Mouse (Mus musculus) embryonic stem cell, embryonic (primary cell): ENCODE measurements around the gene Acsf3.

ENCODE experiments used
- CTCF ChIA-PET, 4 experiments: fragments of 300-600 bp in 2 of 4; fragments of 350-600 bp in 2 of 4; sonication (Branson Sonifier 250); formaldehyde crosslinking; loops; one replicate each; lab custom pipeline; 2022; ENCODE audit warnings: inconsistent platforms in 2 of 4; lab: Charles Lee
- POLR2A ChIA-PET, 4 experiments: fragments of 300-600 bp in 2 of 4; fragments of 350-600 bp in 2 of 4; sonication (Branson Sonifier 250); formaldehyde crosslinking; loops; one replicate each; lab custom pipeline; 2022; ENCODE audit warnings: antibody characterized with exemption in 4 of 4, inconsistent platforms in 1 of 4; lab: Charles Lee

Acsf3 gene

DNA sequence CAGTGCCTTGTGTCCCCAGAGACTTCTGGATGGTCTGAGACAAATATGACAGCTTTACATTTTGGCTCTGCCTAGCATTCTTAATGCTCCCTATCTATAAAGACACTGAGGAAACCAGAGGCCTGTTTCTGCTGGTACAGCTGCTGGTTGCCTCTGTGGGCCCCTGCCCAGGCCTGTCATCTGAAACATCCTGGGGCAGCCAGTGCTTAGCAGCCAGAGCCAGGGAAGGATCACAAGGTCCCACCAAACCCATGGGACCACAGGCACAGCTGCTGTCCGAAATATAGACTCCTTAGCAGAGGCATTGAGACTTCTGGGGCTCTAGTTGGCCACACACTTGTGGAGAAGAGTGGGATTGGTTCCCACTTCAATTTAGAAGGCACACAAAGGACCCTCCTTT lies 9.5 kb downstream of the Acsf3 start:
- ChIA-PET POLR2A (no interaction called here), CTCF (no interaction called here)

DNA sequence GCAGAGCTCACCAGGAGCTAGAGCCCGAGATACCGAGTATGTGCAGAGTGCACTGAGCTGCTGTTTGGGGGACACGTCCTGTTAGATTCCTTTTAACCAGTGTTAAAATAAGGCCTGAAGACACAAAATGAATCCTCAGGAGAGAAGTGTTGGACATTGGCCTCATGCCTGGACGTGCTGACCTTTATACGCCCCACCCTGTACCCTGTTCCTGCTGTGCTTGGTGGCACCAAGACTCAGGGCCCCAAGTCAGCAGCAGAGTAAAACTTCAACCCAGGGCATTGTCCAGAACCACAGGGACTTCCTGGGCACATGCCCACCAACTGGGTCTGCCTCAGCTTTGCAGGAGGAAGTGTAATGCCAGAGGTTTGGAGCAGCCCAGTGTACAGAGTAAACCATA lies 14.5 kb downstream of the Acsf3 start:
- ChIA-PET POLR2A (interaction anchor here in 3 of 4 experiments (0.5 to 0.7 kb wide), 3 partner anchors 14 to 1070 kb away, joined by 3 to 4 read pairs (median 3); no protein-coding TSS in a partner anchor), CTCF (interaction anchor here in 2 of 4 experiments (0.6 to 0.7 kb wide), 2 partner anchors 129 to 209 kb away, joined by 3 read pairs; no protein-coding TSS in a partner anchor)

DNA sequence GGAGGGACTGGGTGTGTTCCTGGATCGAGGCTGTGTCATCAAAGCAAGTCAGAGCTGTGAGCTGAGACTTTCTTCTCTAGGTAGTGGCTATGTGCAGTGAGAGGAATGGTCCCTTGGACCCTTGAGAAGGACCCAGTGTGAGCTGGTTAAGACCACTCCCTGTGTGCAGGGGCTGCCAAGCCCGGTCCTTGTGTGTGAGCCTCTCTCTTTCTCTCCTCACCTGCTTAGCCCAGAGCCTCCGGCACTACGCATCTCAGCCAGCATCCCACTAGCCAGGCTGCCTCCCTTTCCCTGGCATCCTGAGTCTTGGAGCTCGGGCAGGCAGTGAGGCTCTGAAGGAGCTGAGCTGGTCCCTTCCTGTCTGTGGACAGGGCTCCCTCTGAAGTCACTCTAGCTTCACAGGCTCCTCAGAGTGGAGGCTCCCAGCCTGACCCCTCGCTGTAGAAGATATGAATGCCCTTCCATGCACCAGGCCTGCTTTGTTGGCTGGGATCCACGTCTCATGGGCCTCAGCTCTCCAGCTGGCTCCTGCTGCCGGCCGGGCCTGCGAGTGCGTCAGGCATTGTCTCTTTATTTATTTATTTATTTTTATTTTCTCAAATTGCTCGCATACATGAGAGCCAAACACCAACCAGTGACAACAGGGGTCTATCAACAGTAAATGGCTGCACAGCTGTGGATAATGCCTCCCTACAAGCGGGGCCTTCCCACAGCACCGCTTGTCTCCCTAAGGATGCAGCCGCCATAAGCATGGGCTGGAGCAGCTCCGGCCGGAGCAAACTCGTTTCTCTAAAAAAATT lies 18.3 kb downstream of the Acsf3 start:
- CTCF ChIA-PET = interaction anchor here in 1 of 4 experiments (0.6 kb wide), 1 partner anchor 7 kb away, joined by 4 read pairs; no protein-coding TSS in a partner anchor
- POLR2A ChIA-PET = no interaction called here

DNA sequence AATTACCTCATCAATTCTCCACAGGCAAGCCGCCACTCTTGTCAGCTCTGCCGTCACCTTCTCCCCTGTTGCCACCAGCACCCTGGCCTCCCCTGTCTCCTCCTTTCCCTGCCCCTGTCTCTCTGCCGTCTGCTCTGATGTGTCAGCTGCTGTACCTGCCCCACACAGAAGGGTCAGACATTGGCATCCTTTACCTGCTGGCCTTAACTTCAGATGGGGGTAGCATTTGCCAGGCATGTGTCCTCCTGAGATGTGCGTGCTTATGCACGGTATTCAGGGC lies 18.8 kb downstream of the Acsf3 start:
- ChIA-PET POLR2A (no interaction called here), CTCF (no interaction called here)

DNA sequence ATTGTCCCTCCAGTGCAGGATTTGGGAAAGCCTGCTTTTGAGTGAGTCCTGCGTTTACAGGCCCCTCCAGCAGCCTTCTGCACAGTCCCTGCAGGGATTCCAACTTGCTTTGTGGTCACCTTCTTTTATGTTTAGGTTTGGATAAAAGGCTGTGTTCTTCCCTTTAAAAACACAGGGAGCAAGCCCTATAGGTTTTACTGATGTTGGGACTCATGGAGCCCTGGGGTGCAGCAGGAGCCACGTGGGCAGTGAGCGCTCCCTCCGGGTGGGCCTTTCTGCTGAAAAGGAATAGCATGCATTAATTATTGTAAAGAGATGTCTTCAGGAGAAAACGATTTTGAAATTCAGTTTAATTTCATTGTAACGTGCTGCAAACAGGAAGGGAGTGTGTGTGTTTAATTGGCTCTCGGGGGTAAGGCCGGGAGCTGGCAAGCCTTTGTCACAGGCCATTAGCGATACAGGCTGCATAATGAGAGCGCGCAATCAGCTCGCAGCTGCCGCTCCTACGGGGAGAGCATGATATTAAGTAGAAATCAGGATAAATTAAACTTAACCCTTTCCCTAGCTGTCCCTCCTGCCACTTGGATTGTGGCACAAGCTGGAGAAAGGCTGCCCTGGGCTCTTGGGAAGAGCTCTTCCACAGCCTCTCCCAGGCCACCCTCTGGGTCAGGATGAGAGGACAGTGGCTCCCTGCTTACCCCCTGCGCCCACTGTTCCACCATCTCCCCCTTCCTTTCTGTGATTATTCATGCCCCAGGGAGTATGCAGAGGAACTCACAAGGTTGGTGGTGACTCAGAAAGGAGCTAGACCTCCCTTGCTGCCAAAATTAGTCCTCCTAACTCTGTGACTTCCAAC lies 28.8 kb downstream of the Acsf3 start:
- CTCF ChIA-PET = interaction anchor here in 1 of 4 experiments (1.3 kb wide), 1 partner anchor 9 kb away, joined by 3 read pairs; no protein-coding TSS in a partner anchor

DNA sequence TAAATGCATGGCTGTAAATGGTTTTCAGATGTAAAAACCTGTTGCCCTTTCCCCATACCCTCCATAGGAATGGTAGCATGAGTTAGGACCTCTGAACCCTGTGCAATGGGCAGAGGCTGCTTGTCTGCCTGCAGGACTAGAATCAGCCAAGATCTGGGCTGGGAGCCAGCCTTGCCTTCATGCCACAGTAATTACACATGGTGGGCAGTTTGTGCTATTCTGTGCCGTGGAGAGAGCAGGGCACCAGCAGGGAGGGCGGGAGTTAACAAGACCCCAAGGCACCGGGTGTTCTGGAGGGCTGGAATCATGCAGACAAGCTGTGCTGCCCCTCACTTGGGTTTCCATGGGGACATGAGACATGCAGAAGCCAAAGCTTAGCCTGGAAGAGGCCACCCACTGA lies 30.1 kb downstream of the Acsf3 start:
- ChIA-PET CTCF (no interaction called here), POLR2A (no interaction called here)

More for the DNA sequence above, 28.8 kb downstream of the Acsf3 start:
- POLR2A ChIA-PET = interaction anchor here in 2 of 4 experiments (0.6 to 1.7 kb wide), 4 partner anchors 15 to 412 kb away, joined by 3 to 6 read pairs (median 3); no protein-coding TSS in a partner anchor

DNA sequence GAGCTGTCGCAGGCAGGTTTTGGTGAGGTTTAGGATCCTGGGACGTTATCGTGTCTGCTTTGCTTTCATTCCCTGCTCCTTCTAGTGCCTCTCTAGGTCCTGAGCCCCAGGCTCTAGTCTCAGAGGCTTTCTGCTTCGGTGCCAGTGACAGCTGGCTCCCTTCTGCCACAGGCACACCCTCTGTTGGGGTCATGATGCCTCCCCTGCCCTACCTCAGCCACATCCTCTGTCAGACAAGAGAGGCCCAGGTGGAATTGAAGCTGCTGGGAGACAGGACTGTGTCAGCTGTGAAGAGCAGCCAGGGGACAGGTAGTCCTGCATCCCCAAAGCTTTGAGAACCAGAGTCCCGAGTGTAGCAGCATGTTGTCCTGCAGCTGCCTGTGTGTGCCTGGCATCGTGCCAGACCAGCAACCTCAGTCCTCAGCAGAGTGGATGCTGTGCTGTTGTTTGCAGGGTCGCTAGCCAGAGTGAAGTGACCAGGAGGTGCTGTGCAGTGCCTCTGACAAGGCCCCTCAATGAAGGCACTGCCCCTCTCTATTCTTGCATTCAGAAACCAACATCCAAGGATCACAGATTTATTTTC lies 31.8 kb downstream of the Acsf3 start:
- POLR2A ChIA-PET = interaction anchor here in 1 of 4 experiments (0.7 kb wide), 1 partner anchor 108 kb away, joined by 3 read pairs; the partner anchor contains the start of gene Cbfa2t3
- CTCF ChIA-PET = interaction anchor here in 2 of 4 experiments (0.5 to 1.0 kb wide), 3 partner anchors 147 to 248 kb away, joined by 3 to 4 read pairs (median 3); no protein-coding TSS in a partner anchor

DNA sequence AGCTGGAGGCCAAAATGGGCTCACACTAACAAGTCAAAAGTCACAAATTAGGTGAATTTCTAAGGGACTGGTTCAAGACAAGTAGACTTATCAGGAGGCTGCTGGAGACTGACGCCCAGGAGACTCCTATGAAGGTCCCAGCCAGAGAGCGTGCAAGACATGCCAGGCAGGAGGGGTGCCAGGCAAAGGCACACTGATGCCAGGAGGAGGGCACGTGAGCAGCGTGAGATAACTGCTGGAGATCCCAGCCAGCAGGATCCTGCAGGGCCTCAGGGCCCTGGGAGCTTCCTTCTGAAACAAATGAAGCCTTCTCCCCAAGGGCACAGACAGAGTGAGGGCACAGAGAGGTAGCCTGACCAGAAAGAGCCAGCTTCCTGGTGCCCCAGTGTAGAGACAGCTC lies 32.6 kb downstream of the Acsf3 start:
- CTCF ChIA-PET = interaction anchor here in 1 of 4 experiments (0.5 kb wide), 1 partner anchor 26 kb away, joined by 3 read pairs; no protein-coding TSS in a partner anchor
- POLR2A ChIA-PET = no interaction called here

DNA sequence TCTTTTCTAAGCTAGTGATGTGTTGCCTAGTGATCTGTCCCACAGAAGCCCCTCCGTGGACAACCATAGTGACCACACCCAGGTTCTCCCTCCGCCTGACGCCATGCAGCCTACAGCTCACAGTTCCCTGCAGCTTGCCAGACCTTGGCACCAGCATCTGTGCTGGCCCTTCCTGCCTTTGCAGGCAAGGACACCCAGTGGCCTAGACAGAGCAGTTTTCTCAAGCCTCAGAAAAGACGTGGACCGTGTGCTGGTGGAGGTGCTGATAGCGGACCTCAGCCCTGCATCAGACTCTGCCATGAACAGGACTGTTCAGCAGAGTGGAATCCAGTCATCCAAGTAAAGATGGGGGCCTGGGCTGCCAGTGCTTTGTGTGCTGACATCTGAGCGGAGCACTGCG lies 35.1 kb downstream of the Acsf3 start:
- CTCF ChIA-PET = no interaction called here
- POLR2A ChIA-PET = interaction anchor here in 1 of 4 experiments (1.5 kb wide), 1 partner anchor 425 kb away, joined by 3 read pairs; the partner anchor contains the start of gene Spata2l

DNA sequence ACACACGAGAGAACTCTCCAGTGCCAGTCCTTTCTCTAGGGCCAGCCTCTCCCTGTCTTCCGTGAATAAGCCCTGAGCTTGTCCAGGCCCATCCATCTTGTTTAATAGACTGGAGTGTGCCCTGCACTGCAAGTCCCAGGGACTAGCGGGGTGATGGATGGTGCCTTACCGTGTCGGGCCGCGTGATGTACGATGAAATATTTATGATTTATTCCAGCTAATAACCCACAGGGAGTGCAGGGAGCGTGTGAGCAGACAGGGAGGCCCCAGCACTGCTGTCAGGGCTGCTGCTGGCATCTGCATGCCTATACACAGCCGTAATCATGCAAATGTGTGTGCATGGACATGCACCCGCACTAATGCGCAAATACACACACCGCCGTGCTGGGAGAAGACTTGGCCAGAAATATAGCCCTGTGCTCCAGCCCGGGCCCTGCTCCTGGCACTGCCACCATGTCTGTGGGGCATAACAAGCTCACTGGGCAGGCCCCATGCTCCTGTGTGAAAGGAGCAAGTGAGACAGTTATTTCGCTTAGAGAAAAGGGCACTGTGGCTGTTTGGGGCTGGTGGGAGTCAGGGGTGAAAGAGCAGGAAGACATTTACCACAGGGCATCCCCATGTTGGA lies 36.7 kb downstream of the Acsf3 start:
- CTCF ChIA-PET = interaction anchor here (0.6 to 1.7 kb wide), 9 partner anchors 18 to 473 kb away, joined by 3 to 8 read pairs (median 4); partner anchors contain the start of gene Cdt1 (in 1 of the 4)

DNA sequence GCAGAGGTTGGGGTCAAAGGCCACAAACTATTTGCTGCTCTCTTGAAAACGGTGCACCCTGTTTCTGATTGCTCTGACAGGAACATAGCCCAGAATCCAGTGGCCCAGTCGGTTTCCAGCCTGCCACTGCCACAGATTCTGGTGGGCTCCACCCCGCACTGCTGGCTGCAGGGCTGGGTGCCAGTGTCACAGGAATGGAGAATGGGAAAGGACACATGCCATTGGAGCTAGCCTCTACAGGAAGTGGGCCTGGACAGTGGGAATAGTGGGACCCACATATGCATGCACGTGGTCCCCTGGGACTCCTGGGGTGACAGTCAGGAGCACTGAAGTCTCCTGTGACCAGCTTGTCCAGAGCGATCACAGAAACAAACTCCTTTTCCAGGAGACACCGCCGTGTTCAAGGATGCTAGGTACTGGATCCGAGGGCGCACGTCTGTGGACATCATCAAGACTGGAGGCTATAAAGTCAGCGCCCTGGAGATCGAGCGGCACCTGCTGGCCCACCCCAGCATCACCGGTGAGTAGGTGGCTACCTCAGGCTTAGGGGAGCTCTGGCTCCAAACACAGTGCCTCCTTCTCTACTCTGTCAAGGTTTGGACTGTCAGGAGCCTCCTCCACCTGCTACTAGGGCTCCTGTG lies 37.4 kb downstream of the Acsf3 start:
- ChIA-PET POLR2A (interaction anchor here in 3 of 4 experiments (0.6 to 2.4 kb wide), 7 partner anchors 35 to 826 kb away, joined by 3 to 5 read pairs (median 3); partner anchors contain the start of gene Acsf3 (in 1 of the 3)), CTCF (interaction anchor here (0.5 to 1.7 kb wide), 18 partner anchors 9 to 474 kb away, joined by 3 to 9 read pairs (median 4); partner anchors contain the start of genes Cdt1 (in 1 of the 4) and Pabpn1l (in 1 of the 4))

More for the DNA sequence above, 36.7 kb downstream of the Acsf3 start:
- POLR2A ChIA-PET = interaction anchor here in 3 of 4 experiments (0.6 to 2.4 kb wide), 7 partner anchors 34 to 825 kb away, joined by 3 to 5 read pairs (median 3); partner anchors contain the start of genes Acsf3 (in 1 of the 3) and Spata2l (in 1 of the 3)

DNA sequence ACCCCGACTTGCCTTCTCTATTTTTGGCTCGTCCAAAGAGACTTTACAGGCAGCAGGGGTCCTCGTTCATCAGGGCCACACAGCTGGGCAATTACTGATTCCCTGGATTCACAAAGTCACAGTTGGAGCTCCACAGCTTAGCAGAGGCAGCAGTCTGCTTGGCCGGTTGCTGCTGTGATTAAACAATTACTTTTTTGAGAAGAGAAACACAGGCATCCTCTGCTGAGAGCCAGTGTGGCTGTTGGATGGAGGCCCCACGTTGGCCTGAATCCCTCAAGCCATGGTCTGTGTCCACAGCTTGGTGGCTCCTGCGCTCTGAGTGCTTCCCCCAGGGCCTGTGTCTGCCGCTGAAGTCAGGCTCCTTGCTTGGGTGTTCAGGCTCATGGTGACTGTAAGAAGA lies 39.3 kb downstream of the Acsf3 start:
- CTCF ChIA-PET = interaction anchor here in 1 of 4 experiments (0.6 kb wide), 1 partner anchor 256 kb away, joined by 3 read pairs; no protein-coding TSS in a partner anchor
- POLR2A ChIA-PET = interaction anchor here in 1 of 4 experiments (0.6 to 0.7 kb wide), 2 partner anchors 133 to 156 kb away, joined by 3 read pairs; no protein-coding TSS in a partner anchor

DNA sequence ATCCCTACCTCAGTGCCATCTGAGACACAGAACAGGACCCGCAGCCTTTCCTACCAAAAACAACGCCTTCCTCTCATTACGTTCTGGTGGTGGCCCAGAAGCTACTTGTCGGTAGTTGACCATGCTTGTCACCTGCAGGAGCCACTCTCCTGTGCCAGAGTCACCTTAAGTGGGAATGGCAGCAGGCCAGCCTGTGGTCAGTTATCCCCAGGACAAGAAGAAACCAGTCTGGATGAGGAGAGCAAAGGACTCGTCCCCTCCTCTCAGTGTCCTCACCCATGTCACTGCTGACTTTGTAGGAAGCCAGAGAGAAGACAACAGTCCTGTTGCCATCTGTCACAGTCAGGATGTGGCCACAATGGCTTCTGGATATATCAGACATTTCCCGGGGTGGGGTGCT lies 41.7 kb downstream of the Acsf3 start:
- CTCF ChIA-PET = interaction anchor here in 1 of 4 experiments (0.9 kb wide), 1 partner anchor 97 kb away, joined by 3 read pairs; no protein-coding TSS in a partner anchor
- POLR2A ChIA-PET = no interaction called here

DNA sequence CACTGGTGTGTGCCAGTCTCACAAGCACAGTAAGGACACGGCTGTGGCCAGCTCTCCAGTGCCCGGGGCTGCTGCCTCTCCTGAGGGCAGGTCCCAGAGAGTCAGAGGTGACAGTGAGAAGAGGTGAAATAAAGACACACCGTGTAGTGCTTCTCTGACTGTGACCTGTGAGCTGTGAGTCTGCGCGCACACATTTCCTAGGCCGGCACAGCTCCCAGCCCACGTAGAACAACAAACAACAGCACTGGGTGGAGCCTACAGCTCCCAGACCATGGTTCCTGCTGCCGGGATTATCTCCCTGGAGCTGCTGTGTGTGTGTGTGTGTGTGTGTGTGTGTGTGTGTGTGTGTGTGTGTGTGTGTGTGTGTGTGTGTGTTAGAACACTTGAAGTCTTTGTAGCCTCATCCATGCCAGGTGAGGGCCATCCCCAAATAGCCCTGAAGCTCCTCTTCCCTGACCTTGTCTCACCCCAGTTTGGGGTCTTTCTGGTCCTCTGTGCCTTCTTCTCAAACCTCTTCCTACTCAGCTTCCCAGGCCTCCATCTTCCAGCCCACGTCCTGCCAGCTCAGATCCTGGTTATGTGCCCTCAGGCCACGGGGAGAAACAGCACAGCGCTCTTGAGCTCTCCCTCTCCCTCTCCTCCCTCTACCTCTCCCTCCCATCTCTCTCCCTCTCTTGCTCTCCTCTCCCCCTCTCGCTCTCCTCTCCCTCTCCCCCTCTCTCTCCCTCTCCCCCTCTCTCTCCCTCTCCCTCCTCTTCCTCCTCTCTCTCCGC lies 42.6 kb downstream of the Acsf3 start:
- ChIA-PET CTCF (interaction anchor here (0.6 to 1.1 kb wide), 9 partner anchors 12 to 568 kb away, joined by 3 to 18 read pairs (median 3); no protein-coding TSS in a partner anchor), POLR2A (interaction anchor here in 3 of 4 experiments (0.6 to 0.7 kb wide), 3 partner anchors 10 to 286 kb away, joined by 3 read pairs; no protein-coding TSS in a partner anchor)

DNA sequence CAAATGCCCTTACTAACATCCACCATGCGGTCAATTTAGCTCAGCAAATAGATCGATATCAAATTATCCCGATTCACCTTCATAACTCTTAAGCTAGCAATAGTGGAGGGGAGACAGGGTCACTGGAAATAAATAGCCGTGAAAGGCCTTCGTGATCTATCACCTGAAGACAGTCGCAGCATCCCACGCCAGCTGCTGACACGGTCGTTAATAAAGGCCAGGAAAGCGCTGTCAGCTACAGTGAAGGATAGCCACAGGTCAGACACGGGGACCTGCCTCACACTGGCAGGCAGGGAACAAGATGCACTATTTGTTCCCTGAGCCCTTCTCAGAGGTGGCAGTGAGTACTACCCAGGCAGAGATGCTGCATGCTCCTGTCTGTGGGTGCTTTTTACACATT lies 44.5 kb downstream of the Acsf3 start:
- ChIA-PET CTCF (no interaction called here), POLR2A (interaction anchor here in 1 of 4 experiments (1.4 kb wide), 1 partner anchor 11 kb away, joined by 3 read pairs; no protein-coding TSS in a partner anchor)

DNA sequence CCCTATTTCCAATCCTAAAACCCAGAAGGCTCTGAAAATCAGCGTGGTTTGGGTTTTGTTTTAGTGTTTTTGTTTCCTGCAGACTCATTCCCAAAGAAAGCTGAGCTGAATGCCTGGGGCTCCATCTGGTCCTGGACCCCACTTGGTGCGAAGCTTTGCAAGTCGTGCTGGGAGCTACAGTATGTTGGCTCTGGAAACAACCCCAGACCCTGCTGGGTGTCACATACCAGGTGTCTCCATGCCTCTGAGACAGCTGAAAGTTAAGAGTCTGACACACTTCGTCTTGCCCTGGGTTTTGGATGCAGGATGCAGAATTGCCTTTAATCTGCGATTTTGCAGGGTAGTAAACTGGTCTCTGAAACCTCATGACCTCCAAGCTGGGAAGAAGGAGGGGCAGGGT lies 49.3 kb downstream of the Acsf3 start:
- CTCF ChIA-PET = interaction anchor here in 2 of 4 experiments (0.8 to 1.4 kb wide), 2 partner anchors 10 kb away, joined by 3 to 4 read pairs; no protein-coding TSS in a partner anchor
- POLR2A ChIA-PET = interaction anchor here in 1 of 4 experiments (0.7 to 1.1 kb wide), 2 partner anchors 10 to 982 kb away, joined by 3 to 4 read pairs; no protein-coding TSS in a partner anchor
